ENCODE assay signal across 4 mouse cellular contexts in genomic region chr17:6644673-6645072, GRCm38 (mm10). TPM values are rescaled to one million over a fixed set of nuclear protein-coding genes. Genes with fewer than 3 reads are reported as not detected.
"Had no signal": no experiment of that assay in that cellular context is flagged by ENCODE, and none has a peak within 500 bp of the region (broad histone marks: within the 10 kb centered on the region; RNA-seq: fewer than 3 reads in every experiment).

No protein-coding gene starts in this region.

RNA-seq across cellular contexts. Expression of gene Sytl3, which starts 14.2 kb away (rescaled TPM):
- polyA plus RNA-seq: embryonic facial prominence, embryonic 10.5 days; embryonic facial prominence, embryonic 11.5 days; erythroblast, embryonic 14.5 days; forebrain, embryonic 11.5 days had no signal
